Mouse (Mus musculus): ENCODE data around the gene Nle1.
"Not testable (repeated sequence)": the region's sequence is repeated elsewhere in the genome, so short reads cannot be mapped to it uniquely, and the experiment has no call there.

DNA sequence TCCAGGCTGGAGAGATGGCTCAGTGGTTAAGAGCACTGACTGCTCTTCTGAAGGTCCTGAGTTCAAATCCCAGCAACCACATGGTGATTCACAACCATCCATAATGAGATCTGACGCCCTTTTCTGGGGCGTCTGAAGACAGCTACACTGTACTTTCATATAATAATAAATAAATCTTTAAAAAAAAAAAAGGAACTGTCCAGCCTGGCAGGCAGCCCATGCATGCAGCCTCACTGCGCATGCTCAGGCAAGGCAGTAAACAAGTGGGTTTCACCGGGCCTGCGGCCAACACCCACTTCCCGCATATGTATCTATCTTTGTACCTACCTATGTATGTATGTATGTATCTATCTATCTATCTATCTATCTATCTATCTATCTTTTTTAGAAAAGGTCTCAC, 15.7 kb upstream of the Nle1 start:
- TF ChIP-seq CTCF (IDR thresholded peaks at IDR 0.05; ENCODE audit: extremely low read depth, insufficient read depth, insufficient read length, insufficient replicate concordance); POLR2A (IDR thresholded peaks at IDR 0.05; ENCODE audit: low read depth, low read length): not testable (repeated sequence)
